Mouse (Mus musculus): ENCODE results near the gene Prep. TPM values are rescaled to one million over a fixed set of nuclear protein-coding genes. Genes with fewer than 3 reads are reported as not detected.

Gene Prep
- polyA plus RNA-seq, 1 experiment: 5.2 TPM

DNA sequence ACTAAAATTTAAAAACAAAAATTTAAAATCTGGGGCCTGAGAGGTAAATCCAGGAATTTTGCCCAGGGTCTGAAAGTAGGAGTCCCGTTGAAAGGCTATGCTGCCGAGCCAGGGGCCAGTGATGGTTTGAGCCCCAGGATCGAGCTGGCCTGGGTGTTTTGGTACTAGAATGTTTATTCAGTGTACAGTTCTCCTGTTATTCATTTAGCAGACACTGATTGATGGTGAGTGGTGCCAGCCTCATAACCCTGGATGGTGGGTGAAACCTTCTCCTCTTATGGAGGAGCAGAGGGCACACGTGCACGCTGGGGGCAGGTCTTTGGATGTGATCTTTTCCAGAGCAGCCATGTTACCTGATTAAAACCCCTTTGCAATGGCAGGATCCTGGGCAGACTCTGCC, 75.4 kb downstream of the Prep start:
- no peak overlapping the region for H3K4me3 ChIP-seq (ENCODE audit: extremely low read depth, insufficient read depth, insufficient read length)
- H3K36me3 ChIP-seq (ENCODE audit: control insufficient read depth, insufficient read depth, low read length): 0 out of 2 replicates have a peak, but pooled peaks cover 1% of the 10 kb centered on the region
- 98% methylated on average over 5 of the region's 5 CpGs for WGBS
- H3K27ac ChIP-seq (ENCODE audit: insufficient read depth, low read length): no peak overlapping the region
- H3K4me1 ChIP-seq (ENCODE audit: control insufficient read depth, insufficient read depth, insufficient read length): no peaks in the 10 kb centered on the region
- no peaks in the 10 kb centered on the region for H3K27me3 ChIP-seq (ENCODE audit: control insufficient read depth, insufficient read depth, low read length)
- TF ChIP-seq POLR2A (IDR thresholded peaks at IDR 0.05; ENCODE audit: low read depth, low read length): no peak
- no peak for TF ChIP-seq CTCF (IDR thresholded peaks at IDR 0.05; ENCODE audit: extremely low read depth, insufficient read depth, insufficient read length, insufficient replicate concordance)
- DNase-seq (ENCODE audit: low read depth in 1 of 2, low spot score in 2 of 2): no peak

DNA sequence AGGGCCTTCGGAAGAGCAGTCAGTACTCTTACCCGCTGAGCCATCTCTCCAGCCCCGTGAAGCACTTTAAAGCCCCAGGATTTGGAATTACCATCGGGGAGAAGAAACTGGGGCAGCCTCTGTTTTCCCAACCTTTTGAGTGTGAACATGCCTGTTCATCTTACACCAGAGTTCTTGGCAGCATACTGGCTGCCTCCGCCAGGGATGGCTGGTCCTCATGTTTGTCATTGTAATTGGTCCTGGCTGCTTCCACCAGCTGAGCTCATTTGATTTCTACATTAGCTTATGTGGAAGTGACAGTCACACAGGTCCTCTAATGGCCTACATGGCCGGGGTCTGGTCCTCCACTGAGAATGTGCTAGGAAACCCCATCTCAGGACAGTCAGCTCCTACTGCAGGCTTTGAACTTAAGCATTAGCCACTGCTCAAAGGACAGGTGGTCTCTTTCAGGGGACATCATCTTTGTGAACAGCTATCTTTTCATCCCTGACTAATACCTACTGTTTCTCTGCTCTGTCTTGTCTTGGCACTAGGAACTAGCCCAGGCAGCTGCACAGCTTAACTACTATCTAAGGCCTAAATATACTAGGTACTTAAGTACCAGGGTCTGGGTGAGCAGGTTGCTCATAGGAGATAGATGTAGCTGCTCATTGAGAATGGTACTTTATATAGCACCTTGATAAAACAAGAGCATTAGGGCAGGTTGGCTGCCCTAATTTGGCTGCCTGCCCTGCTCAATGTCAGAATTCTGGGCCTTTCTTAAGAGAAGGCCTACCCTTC, 77.2 kb downstream of the Prep start:
- no peak overlapping the region for H3K27ac ChIP-seq (ENCODE audit: insufficient read depth, low read length)
- H3K4me1 ChIP-seq (ENCODE audit: control insufficient read depth, insufficient read depth, insufficient read length): no peaks in the 10 kb centered on the region
- TF ChIP-seq CTCF (IDR thresholded peaks at IDR 0.05; ENCODE audit: extremely low read depth, insufficient read depth, insufficient read length, insufficient replicate concordance): no peak
- TF ChIP-seq POLR2A (IDR thresholded peaks at IDR 0.05; ENCODE audit: low read depth, low read length): no peak
- H3K4me3 ChIP-seq (ENCODE audit: extremely low read depth, insufficient read depth, insufficient read length): no peak overlapping the region
- 92% methylated on average over 6 of the region's 6 CpGs for WGBS
- H3K36me3 ChIP-seq (ENCODE audit: control insufficient read depth, insufficient read depth, low read length): peaks cover 8% of the 10 kb centered on the region
- DNase-seq (ENCODE audit: low read depth in 1 of 2, low spot score in 2 of 2): no peak
- no peaks in the 10 kb centered on the region for H3K27me3 ChIP-seq (ENCODE audit: control insufficient read depth, insufficient read depth, low read length)

DNA sequence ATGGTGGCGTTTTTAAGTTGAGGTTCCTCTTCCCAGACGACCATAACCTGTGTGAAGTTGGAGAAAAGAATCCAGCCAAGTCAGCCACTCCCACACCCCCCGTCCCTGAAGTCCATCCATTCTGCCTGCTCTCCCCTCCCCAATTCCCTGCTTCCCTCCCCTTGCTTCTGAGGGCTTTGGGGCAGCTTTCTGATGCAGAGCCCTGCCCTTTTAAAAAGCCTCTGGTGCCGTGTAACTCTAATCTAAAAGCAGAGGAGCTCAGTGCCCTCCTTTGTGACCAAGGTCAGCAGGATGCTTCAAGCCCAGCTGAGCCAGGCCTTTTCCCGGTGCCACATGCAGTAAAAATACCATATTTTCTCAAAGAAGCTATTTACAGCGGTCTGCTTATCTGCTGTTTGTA, 79.8 kb downstream of the Prep start:
- DNase-seq (ENCODE audit: low read depth in 1 of 2, low spot score in 2 of 2): no peak
- Histone ChIP-seq H3K36me3 (ENCODE audit: control insufficient read depth, insufficient read depth, low read length) (peaks cover 24% of the 10 kb centered on the region), H3K27ac (ENCODE audit: insufficient read depth, low read length) (no peak overlapping the region), H3K27me3 (ENCODE audit: control insufficient read depth, insufficient read depth, low read length) (no peaks in the 10 kb centered on the region), H3K4me3 (ENCODE audit: extremely low read depth, insufficient read depth, insufficient read length) (no peak overlapping the region), H3K4me1 (ENCODE audit: control insufficient read depth, insufficient read depth, insufficient read length) (no peaks in the 10 kb centered on the region)
- 75% methylated on average over 6 of the region's 6 CpGs for WGBS
- TF ChIP-seq CTCF (IDR thresholded peaks at IDR 0.05; ENCODE audit: extremely low read depth, insufficient read depth, insufficient read length, insufficient replicate concordance) (no peak), POLR2A (IDR thresholded peaks at IDR 0.05; ENCODE audit: low read depth, low read length) (no peak)

DNA sequence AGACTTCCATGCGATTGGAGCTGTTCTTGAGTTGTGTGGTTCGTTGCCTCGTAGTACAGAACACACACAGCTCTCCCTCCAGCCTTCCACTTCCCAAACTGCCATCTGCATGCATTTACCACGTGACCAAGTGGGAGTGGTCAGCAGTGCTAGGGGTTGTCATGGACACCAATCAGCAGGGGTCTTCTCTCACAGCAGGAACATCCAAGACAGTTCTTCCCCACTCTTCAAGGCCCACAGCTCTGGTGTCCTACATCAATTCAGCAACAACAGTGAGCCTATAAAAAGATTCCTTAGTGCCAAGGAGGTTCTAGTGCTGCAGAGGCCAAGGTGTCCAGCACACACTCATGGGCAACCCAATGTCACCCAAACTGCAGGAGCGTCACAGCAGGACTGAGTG, 84.1 kb downstream of the Prep start:
- TF ChIP-seq CTCF (IDR thresholded peaks at IDR 0.05; ENCODE audit: extremely low read depth, insufficient read depth, insufficient read length, insufficient replicate concordance): no peak
- no peak for TF ChIP-seq POLR2A (IDR thresholded peaks at IDR 0.05; ENCODE audit: low read depth, low read length)
- Histone ChIP-seq H3K27ac (ENCODE audit: insufficient read depth, low read length) (no peak overlapping the region), H3K36me3 (ENCODE audit: control insufficient read depth, insufficient read depth, low read length) (peaks cover 54% of the 10 kb centered on the region), H3K27me3 (ENCODE audit: control insufficient read depth, insufficient read depth, low read length) (no peaks in the 10 kb centered on the region), H3K4me3 (ENCODE audit: extremely low read depth, insufficient read depth, insufficient read length) (no peak overlapping the region), H3K4me1 (ENCODE audit: control insufficient read depth, insufficient read depth, insufficient read length) (no peaks in the 10 kb centered on the region)
- WGBS: 87% methylated on average over 5 of the region's 5 CpGs
- no peak for DNase-seq (ENCODE audit: low read depth in 1 of 2, low spot score in 2 of 2)

DNA sequence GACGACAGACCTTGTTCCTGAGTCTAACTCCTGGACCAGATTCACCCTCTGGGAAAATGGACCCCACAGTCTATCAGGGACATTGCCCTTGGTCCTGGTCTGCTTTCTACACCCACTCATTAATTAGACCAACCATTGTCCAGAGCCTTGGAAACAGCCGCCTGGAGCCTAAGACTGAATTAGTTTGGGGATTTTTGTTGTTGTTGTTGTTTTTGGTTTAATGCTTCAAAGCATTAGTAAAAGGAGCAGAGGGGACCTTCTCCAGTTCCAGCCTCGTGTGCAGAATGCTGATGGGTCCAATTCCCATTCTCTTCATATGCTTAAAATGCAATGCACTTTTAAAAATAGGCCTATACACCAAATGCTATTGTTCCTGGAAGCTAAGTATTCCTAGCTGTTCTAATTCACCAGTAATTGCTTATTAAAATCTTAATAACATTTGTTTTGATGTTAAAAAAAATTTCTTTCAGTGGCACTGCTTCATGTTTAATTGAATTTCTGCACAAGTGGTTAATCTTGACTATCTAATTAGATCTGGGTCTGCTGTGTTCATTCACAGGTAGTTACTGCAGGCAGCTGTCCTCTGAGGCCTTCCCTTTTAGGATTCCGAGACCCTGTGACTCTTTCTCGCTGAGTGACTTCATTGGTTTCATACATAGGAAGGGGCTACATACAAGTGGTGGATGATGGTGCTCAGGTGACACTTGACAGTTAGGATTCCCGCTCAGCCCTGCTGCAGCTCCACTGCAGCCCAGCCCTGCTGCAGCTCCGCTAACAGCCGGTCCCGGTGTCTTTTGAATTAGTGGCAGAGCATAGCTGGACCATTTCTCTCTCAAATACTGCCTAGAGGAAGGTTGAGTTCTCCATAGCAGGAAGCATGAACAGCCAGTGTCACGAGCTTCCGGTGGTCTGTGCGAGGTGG, 85.0 kb downstream of the Prep start:
- H3K27me3 ChIP-seq (ENCODE audit: control insufficient read depth, insufficient read depth, low read length): no peaks in the 10 kb centered on the region
- DNase-seq (ENCODE audit: low read depth in 1 of 2, low spot score in 2 of 2): no peak

DNA sequence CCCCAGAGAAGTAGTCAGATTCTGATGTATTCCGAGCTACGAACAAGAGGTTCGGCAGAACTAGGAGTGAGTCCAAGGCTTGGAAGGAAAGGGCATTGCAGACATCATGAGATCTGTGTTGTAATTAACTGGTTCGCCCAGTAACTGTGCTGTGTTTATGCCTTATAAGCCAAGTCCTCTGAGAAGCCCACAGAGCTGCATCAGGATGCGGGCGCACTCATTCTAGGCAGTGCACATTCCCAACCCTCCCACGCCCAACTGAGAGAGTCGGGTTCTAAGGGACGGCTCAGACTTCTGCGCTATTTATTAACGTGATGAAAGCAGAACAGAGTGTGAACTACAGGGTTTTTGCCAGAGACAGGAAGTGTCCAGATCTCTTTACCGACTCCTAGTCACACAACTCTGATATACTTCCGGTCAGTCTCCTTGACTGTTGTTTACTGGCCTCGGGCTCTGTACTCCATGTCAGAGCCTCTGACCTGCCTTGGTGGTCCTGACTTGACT, 87.6 kb downstream of the Prep start:
- no peaks in the 10 kb centered on the region for H3K4me1 ChIP-seq (ENCODE audit: control insufficient read depth, insufficient read depth, insufficient read length)
- 92% methylated on average over 14 of the region's 14 CpGs for WGBS

More for the DNA sequence above, 85.0 kb downstream of the Prep start:
- peaks cover 55% of the 10 kb centered on the region for H3K36me3 ChIP-seq (ENCODE audit: control insufficient read depth, insufficient read depth, low read length)
- TF ChIP-seq CTCF (IDR thresholded peaks at IDR 0.05; ENCODE audit: extremely low read depth, insufficient read depth, insufficient read length, insufficient replicate concordance) (no peak), POLR2A (IDR thresholded peaks at IDR 0.05; ENCODE audit: low read depth, low read length) (no peak)
- 92% methylated on average over 12 of the region's 12 CpGs for WGBS
- H3K27ac ChIP-seq (ENCODE audit: insufficient read depth, low read length): no peak overlapping the region
- no peak overlapping the region for H3K4me3 ChIP-seq (ENCODE audit: extremely low read depth, insufficient read depth, insufficient read length)
- no peaks in the 10 kb centered on the region for H3K4me1 ChIP-seq (ENCODE audit: control insufficient read depth, insufficient read depth, insufficient read length)

More for the DNA sequence above, 87.6 kb downstream of the Prep start:
- Histone ChIP-seq H3K27me3 (ENCODE audit: control insufficient read depth, insufficient read depth, low read length) (no peaks in the 10 kb centered on the region), H3K4me3 (ENCODE audit: extremely low read depth, insufficient read depth, insufficient read length) (no peak overlapping the region), H3K27ac (ENCODE audit: insufficient read depth, low read length) (no peak overlapping the region), H3K36me3 (ENCODE audit: control insufficient read depth, insufficient read depth, low read length) (peaks cover 60% of the 10 kb centered on the region)
- no peak for TF ChIP-seq POLR2A (IDR thresholded peaks at IDR 0.05; ENCODE audit: low read depth, low read length)
- TF ChIP-seq CTCF (IDR thresholded peaks at IDR 0.05; ENCODE audit: extremely low read depth, insufficient read depth, insufficient read length, insufficient replicate concordance): no peak
- no peak for DNase-seq (ENCODE audit: low read depth in 1 of 2, low spot score in 2 of 2)

All from spleen, adult 2 months (tissue).